Mouse (Mus musculus) thymus, postnatal 4 days (tissue): ENCODE measurements around the gene Fam133b.
A peak's percentile ranks its signal among the peaks of the same experiment; 100 is the strongest.

ENCODE experiments used
- DNase-seq: peaks from one replicate; pipeline ENCODE4 v3.0.0; 2021

Gene Fam133b

GRCm38 (mm10) chr5:3543629-3544479 is at the start of gene Fam133b:
Fam133b (plus strand) TSS chr5:3543833.
- peak; percentile 99 for DNase-seq

- no peak for DNase-seq
These were observed 49.7 kb upstream of the Fam133b start for GRCm38 (mm10) chr5:3493968-3494367.

GRCm38 (mm10) chr5:3494452-3495187 is 49.0 kb upstream of the Fam133b start:
- DNase-seq: no peak

- peak; percentile 43 for DNase-seq
These were observed 46.1 kb upstream of the Fam133b start for GRCm38 (mm10) chr5:3497505-3497925.

DNA sequence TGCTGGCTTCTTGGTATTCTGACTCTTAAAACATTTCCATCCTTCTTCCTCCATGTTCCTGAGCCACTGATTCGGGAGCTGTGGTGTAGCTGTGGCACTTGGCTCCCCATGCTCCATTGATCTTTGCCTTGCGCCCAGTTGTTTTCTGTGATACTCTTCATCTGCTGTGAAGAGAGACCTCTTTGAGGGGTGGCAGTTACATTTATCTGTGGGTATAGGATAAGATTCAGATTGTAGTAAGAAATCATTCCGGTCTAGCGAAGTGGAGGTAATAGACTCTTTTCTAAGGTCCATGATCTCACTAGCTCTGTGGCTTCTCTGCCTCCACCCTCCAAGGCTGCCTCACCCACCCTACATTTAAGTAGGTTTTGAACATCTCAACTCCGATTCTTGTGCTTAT is 43.3 kb upstream of the Fam133b start:
- DNase-seq: no peak

- DNase-seq: peak; percentile 45
These were observed 42.6 kb upstream of the Fam133b start for GRCm38 (mm10) chr5:3500957-3501563.

GRCm38 (mm10) chr5:3501564-3502001 is 42.0 kb upstream of the Fam133b start:
- DNase-seq: no peak

GRCm38 (mm10) chr5:3502610-3503350 is 40.9 kb upstream of the Fam133b start:
- peak; percentile 33 for DNase-seq

GRCm38 (mm10) chr5:3503373-3503772 is 40.3 kb upstream of the Fam133b start:
- DNase-seq: no peak

DNA sequence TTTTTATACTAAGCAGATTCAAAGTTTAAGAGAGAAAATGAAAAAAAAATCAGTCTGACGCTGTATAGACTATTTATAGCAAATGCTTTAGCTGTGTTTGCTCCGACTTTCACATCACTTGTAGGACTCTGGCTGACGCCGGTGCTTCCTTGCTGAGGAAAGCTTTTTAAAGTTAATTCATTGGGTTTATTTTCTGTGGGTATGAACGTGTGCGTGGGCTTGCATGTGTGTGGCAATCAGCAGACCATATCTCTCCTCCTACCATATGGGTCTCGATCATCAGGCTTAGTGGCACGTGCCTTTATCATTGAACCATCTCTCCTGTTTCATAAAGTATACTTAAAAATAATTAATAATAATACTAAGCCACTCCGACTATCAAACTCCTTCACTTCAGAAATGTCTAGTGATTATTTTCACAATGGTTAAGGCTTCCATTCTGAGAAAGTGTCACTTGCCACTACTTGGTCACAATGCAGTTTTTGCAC is 39.8 kb upstream of the Fam133b start:
- DNase-seq: no peak

DNA sequence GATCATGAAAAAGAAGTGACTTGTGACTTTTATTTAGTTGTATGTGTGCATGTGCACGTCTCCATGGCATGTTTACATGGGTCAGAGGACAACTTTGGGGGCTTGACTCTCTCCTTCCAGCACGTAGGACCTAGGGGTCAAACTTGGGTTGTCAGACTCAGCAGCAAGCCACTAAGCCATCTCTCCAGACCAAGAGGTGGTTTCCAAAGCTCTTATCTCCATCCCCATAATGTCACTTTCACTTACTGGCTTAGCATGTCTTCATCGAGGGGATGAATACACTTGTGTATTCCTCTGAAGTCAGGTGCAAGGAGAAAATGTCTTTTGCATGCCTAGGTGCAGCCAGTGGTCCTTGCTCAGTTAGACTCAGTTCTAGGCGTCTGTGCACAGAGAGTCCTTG is 39.2 kb upstream of the Fam133b start:
- no peak for DNase-seq

GRCm38 (mm10) chr5:3505553-3505952 is 38.1 kb upstream of the Fam133b start:
- no peak for DNase-seq

GRCm38 (mm10) chr5:3508480-3509381 is 34.9 kb upstream of the Fam133b start:
- no peak for DNase-seq

DNA sequence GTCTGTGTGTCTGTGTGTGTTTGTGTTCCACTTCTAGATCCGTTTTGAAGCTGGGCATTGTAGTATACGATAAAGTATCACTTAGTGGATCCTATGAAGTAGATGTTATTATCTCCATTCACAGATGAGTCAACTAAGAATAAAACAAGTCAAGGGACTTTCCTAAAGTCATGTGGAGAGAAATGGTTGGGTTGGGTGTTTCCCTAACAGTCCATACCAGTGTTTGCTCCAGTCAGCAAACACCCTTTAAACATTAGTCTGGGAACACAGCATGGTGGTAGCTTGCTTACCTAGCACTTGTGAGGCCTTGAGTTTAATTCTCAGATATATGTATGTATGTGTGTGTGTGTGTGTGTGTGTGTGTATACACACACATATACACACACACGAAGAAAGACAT is 34.1 kb upstream of the Fam133b start:
- no peak for DNase-seq

DNA sequence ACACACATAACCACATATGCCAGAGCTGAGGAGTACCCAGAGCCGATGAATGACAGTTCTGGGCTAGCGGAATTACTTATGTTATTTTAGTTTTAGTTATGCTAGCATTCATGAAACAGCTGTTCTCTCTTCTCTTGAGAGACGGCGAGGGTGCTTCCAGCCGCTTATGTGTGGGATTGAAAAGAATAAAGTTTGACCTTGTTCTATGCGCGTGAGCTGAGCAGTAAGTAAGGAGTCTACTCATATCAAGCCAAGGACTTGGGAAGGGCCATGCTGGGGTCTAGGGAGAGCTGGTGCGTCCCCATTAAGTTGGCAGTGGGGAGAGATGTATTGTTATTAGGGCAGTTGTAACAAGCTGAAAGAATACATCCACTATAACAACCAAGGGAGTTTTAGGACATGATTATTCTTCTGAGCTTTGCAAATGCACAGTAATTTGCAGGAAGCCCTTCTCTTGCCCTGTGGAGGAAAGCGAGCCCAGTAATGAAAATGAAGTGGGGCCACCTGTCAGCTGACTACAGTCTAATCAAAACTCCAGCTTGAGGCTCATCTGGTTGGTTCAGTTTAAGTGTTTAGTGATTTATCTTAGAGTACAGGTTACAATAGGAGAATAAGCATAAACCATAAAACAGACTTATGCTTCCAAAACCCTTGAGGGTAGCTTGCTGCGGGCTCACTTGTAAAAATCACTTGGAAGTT is 32.4 kb upstream of the Fam133b start:
- no peak for DNase-seq

DNA sequence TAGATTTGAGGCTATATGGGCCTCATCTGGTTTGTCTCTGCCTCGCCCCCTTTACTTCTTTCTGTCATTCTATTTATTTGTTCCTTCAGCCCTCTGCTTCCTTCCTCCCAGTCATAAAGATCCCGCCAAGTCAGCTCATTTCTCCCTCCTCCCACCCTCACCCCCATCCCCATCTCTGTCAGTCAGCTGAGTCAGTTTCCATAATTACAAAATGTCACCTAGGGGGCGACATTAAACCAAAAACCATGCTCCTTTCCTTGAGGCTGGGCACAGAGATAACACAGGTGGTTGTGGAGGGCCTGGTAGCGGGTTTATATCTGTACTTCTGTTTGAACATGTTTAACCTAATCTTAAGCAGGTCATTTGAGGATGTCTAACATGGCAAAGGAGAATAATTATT is 31.0 kb upstream of the Fam133b start:
- DNase-seq: peak; percentile 25

- no peak for DNase-seq
These were observed 28.7 kb upstream of the Fam133b start for GRCm38 (mm10) chr5:3514901-3515311.

DNA sequence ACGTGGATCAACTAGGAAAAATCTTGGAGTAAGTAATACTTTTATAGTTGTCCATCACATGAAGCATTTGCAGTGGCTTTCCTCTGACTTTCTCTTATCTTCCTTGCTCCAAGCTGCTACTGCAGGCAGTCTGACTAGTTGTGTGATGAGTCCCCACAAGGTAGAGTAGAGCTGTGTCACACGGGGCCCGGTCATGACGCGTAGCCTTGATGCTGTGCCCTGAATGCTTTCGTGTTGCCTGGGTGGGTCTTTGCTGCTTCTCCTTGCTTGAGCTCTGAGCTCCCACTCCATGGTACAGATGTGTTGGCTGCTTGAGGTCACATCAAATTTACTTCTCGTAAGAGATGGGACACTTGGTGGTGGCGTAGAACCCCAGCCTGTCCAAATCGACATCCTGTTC is 28.2 kb upstream of the Fam133b start:
- no peak for DNase-seq

DNA sequence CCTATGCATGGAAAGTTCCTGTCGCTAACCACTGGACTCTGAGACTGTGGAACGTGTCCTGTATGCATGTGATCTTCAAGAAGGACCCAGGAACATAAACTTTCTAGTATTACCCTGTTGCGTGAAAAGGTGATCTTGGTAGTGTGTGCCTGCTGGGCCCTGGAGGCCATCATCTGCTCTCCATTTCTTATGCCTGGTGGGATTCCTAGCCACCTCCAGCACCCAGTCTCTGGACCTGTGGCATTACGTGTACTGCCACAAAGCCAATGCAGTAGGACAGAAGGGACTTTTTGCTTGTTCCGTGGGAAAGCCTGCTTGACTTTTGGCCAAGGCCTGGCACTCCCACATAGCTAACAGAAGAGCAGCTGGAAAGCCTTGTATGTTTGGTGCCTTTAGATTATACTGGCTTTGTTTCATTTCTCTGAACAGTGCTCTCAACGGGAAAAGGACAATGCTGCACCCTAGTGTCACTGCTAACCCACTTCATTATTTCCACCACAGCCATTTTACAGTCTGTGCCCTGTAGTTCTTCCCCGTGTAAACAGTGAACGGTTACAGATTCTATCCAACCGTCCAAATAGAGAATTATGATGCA is 27.1 kb upstream of the Fam133b start:
- DNase-seq: peak; percentile 43
